Mouse (Mus musculus): ENCODE measurements around the gene Asic2. TPM values are rescaled to one million over a fixed set of nuclear protein-coding genes. Genes with fewer than 3 reads are reported as not detected.

Asic2 gene
- polyA plus RNA-seq, 1 experiment from 2014 or later: 16.2 TPM

DNA sequence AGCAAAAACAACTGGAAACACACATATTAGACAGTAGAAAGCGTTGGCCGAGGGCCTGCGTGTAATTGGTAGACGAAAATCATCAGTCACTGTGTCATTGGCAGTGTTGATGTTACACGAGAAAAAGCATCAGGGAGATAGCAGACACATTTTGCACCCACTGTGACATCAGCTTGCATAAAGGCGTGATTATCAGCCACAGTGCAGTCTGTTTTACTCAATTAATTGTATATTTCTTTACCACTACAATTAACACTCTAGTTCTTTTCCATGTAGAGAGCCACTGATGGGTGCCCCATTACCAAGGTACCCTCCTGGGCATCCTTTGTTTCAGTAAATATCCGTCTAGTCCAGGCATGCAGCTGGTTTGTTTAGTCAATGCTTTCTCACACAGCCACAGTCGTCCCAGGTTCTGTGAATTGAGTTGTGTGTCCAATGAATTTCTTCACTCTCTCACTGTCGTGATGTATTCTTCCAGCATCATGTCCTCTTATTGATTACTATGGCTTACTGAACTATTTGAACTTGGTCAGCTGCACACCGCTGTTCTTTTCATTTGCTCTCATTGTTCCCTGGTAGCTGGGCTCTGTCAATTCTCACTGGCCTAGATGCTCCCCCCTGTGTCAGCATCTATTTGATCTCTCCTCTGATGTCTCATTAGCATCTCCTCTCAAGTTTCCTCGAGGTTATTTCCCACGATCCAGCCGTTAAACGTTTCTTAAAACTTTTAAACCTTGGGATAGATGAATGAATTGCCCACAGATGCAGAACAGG lies 466.6 kb downstream of the Asic2 start:
- Histone ChIP-seq H3K4me3 (ENCODE audit: low read depth, low read length) (no peak overlapping the region), H3K4me2 (ENCODE audit: low read length) (no peak overlapping the region), H3K9ac (ENCODE audit: low read depth, low read length) (no peak overlapping the region), H3K27me3 (ENCODE audit: control insufficient read depth, insufficient read depth, low read depth, low read length) (no peaks in the 10 kb centered on the region; the same call in 1 of the 2 replicates), H3K9me3 (replicated peaks; ENCODE audit: control insufficient read depth, low read length, poor library complexity, severe bottlenecking) (no peaks in the 10 kb centered on the region), H3K36me3 (ENCODE audit: control insufficient read depth, insufficient read depth, low read length) (no peaks in the 10 kb centered on the region), H3K4me1 (ENCODE audit: control insufficient read depth, insufficient read depth, low read length) (peaks cover 28% of the 10 kb centered on the region), H3K27ac (ENCODE audit: low read length) (0 out of 2 replicates have a peak overlapping the region, but pooled peaks have one; percentile 10)
- ATAC-seq: no peak
- WGBS: 20% methylated on average over 14 of the region's 14 CpGs

- WGBS: 42% methylated on average over 1 of the region's 1 CpGs
- H3K9ac ChIP-seq (ENCODE audit: low read depth, low read length): no peak overlapping the region
- no peak overlapping the region for H3K4me2 ChIP-seq (ENCODE audit: low read length)
- ATAC-seq: no peak
- H3K4me3 ChIP-seq (ENCODE audit: low read depth, low read length): no peak overlapping the region
- no peaks in the 10 kb centered on the region for H3K9me3 ChIP-seq (replicated peaks; ENCODE audit: control insufficient read depth, low read length, poor library complexity, severe bottlenecking)
- no peaks in the 10 kb centered on the region for H3K36me3 ChIP-seq (ENCODE audit: control insufficient read depth, insufficient read depth, low read length)
- H3K4me1 ChIP-seq (ENCODE audit: control insufficient read depth, insufficient read depth, low read length): peaks cover 35% of the 10 kb centered on the region
- no peaks in the 10 kb centered on the region; the same call in 1 of the 2 replicates for H3K27me3 ChIP-seq (ENCODE audit: control insufficient read depth, insufficient read depth, low read depth, low read length)
- H3K27ac ChIP-seq (ENCODE audit: low read length): no peak overlapping the region
These were observed 469.3 kb downstream of the Asic2 start for GRCm38 (mm10) chr11:81498990-81499389.

DNA sequence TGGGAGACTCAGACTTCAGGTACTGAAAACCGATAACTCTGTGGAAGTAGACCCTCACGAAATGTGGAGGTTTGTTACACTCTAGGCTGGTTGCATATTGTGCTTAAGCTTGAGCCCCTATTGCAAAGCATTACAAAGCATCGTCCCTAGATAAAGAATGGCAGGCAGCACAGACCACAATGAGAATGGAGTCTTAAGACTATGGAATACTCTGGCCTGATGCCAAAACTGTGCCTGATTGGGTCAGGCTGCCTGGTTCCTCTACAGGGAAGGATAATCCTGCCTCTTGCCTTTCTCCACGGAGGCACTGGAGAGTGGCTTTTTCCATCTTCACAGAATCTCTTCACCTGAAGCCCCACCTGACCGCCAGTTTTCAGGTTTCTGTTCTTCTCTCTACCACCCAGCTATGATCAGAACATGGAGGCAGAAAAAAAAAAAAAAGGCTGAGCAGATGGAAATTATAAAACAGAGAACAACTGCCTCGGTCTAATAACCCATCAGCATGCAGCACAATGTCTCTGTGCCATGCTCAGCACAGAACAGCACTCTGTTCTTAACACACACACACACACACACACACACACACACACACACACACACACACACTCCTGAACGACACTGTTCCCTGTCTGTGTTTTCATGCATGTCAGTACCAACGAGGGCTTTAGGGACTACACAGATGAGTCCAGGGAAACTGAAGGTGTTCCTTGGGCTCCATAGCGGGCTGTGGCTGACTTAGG lies 470.4 kb downstream of the Asic2 start:
- ATAC-seq: no peak
- no peak overlapping the region; the same call in 1 of the 2 replicates for H3K27ac ChIP-seq (ENCODE audit: low read length)
- H3K4me1 ChIP-seq (ENCODE audit: control insufficient read depth, insufficient read depth, low read length): peaks cover 35% of the 10 kb centered on the region
- WGBS: 24% methylated on average over 9 of the region's 9 CpGs
- H3K4me2 ChIP-seq (ENCODE audit: low read length): no peak overlapping the region
- no peak overlapping the region for H3K9ac ChIP-seq (ENCODE audit: low read depth, low read length)
- H3K9me3 ChIP-seq (replicated peaks; ENCODE audit: control insufficient read depth, low read length, poor library complexity, severe bottlenecking): no peaks in the 10 kb centered on the region
- H3K27me3 ChIP-seq (ENCODE audit: control insufficient read depth, insufficient read depth, low read depth, low read length): no peaks in the 10 kb centered on the region; the same call in 1 of the 2 replicates
- no peak overlapping the region for H3K4me3 ChIP-seq (ENCODE audit: low read depth, low read length)
- H3K36me3 ChIP-seq (ENCODE audit: control insufficient read depth, insufficient read depth, low read length): no peaks in the 10 kb centered on the region

GRCm38 (mm10) chr11:81496446-81496845 lies 471.8 kb downstream of the Asic2 start:
- H3K9me3 ChIP-seq (replicated peaks; ENCODE audit: control insufficient read depth, low read length, poor library complexity, severe bottlenecking): no peaks in the 10 kb centered on the region
- H3K4me1 ChIP-seq (ENCODE audit: control insufficient read depth, insufficient read depth, low read length): peaks cover 31% of the 10 kb centered on the region
- no peak overlapping the region for H3K4me2 ChIP-seq (ENCODE audit: low read length)
- no peak for ATAC-seq
- no peak overlapping the region for H3K27ac ChIP-seq (ENCODE audit: low read length)
- H3K9ac ChIP-seq (ENCODE audit: low read depth, low read length): no peak overlapping the region
- H3K36me3 ChIP-seq (ENCODE audit: control insufficient read depth, insufficient read depth, low read length): no peaks in the 10 kb centered on the region
- no peak overlapping the region for H3K4me3 ChIP-seq (ENCODE audit: low read depth, low read length)
- 32% methylated on average over 1 of the region's 1 CpGs for WGBS
- no peaks in the 10 kb centered on the region; the same call in 1 of the 2 replicates for H3K27me3 ChIP-seq (ENCODE audit: control insufficient read depth, insufficient read depth, low read depth, low read length)

GRCm38 (mm10) chr11:81492351-81492750 lies 475.9 kb downstream of the Asic2 start:
- Histone ChIP-seq H3K4me3 (ENCODE audit: low read depth, low read length) (no peak overlapping the region), H3K9me3 (replicated peaks; ENCODE audit: control insufficient read depth, low read length, poor library complexity, severe bottlenecking) (no peaks in the 10 kb centered on the region), H3K4me1 (ENCODE audit: control insufficient read depth, insufficient read depth, low read length) (peaks cover 13% of the 10 kb centered on the region), H3K27me3 (ENCODE audit: control insufficient read depth, insufficient read depth, low read depth, low read length) (no peaks in the 10 kb centered on the region), H3K9ac (ENCODE audit: low read depth, low read length) (no peak overlapping the region), H3K27ac (ENCODE audit: low read length) (peak overlapping the region; percentile 9; the same call in 1 of the 2 replicates), H3K36me3 (ENCODE audit: control insufficient read depth, insufficient read depth, low read length) (no peaks in the 10 kb centered on the region), H3K4me2 (ENCODE audit: low read length) (no peak overlapping the region)
- ATAC-seq: no peak
- WGBS: 81% methylated on average over 5 of the region's 5 CpGs

- Histone ChIP-seq H3K4me1 (ENCODE audit: control insufficient read depth, insufficient read depth, low read length) (no peaks in the 10 kb centered on the region), H3K27me3 (ENCODE audit: control insufficient read depth, insufficient read depth, low read depth, low read length) (no peaks in the 10 kb centered on the region), H3K4me2 (ENCODE audit: low read length) (no peak overlapping the region), H3K9ac (ENCODE audit: low read depth, low read length) (no peak overlapping the region), H3K27ac (ENCODE audit: low read length) (no peak overlapping the region), H3K36me3 (ENCODE audit: control insufficient read depth, insufficient read depth, low read length) (no peaks in the 10 kb centered on the region), H3K9me3 (replicated peaks; ENCODE audit: control insufficient read depth, low read length, poor library complexity, severe bottlenecking) (no peaks in the 10 kb centered on the region), H3K4me3 (ENCODE audit: low read depth, low read length) (no peak overlapping the region)
- 83% methylated on average over 1 of the region's 1 CpGs for WGBS
- no peak for ATAC-seq
These were observed 479.0 kb downstream of the Asic2 start for GRCm38 (mm10) chr11:81489144-81489735.

- Histone ChIP-seq H3K27ac (ENCODE audit: low read length) (no peak overlapping the region), H3K4me1 (ENCODE audit: control insufficient read depth, insufficient read depth, low read length) (no peaks in the 10 kb centered on the region), H3K4me3 (ENCODE audit: low read depth, low read length) (no peak overlapping the region), H3K9me3 (replicated peaks; ENCODE audit: control insufficient read depth, low read length, poor library complexity, severe bottlenecking) (no peaks in the 10 kb centered on the region), H3K9ac (ENCODE audit: low read depth, low read length) (no peak overlapping the region), H3K27me3 (ENCODE audit: control insufficient read depth, insufficient read depth, low read depth, low read length) (no peaks in the 10 kb centered on the region), H3K36me3 (ENCODE audit: control insufficient read depth, insufficient read depth, low read length) (no peaks in the 10 kb centered on the region), H3K4me2 (ENCODE audit: low read length) (no peak overlapping the region)
- WGBS: 92% methylated on average over 5 of the region's 5 CpGs
- ATAC-seq: no peak
These were observed 479.6 kb downstream of the Asic2 start for GRCm38 (mm10) chr11:81488681-81489080.

- Histone ChIP-seq H3K9me3 (replicated peaks; ENCODE audit: control insufficient read depth, low read length, poor library complexity, severe bottlenecking) (0 out of 2 replicates have a peak, but pooled peaks cover 3% of the 10 kb centered on the region), H3K27me3 (ENCODE audit: control insufficient read depth, insufficient read depth, low read depth, low read length) (no peaks in the 10 kb centered on the region), H3K9ac (ENCODE audit: low read depth, low read length) (no peak overlapping the region), H3K4me2 (ENCODE audit: low read length) (no peak overlapping the region), H3K4me3 (ENCODE audit: low read depth, low read length) (no peak overlapping the region), H3K36me3 (ENCODE audit: control insufficient read depth, insufficient read depth, low read length) (no peaks in the 10 kb centered on the region), H3K27ac (ENCODE audit: low read length) (no peak overlapping the region), H3K4me1 (ENCODE audit: control insufficient read depth, insufficient read depth, low read length) (no peaks in the 10 kb centered on the region)
- WGBS: 18% methylated on average over 6 of the region's 6 CpGs
- no peak for ATAC-seq
These were observed 481.9 kb downstream of the Asic2 start for GRCm38 (mm10) chr11:81486265-81486940.
